Mouse (Mus musculus): Measurements from ENCODE around the gene Rbfox3.

GRCm38 (mm10) chr11:118832793-118833481 is 78.5 kb downstream of the Rbfox3 start:
- TF ChIP-seq CTCF (IDR thresholded peaks at IDR 0.05; ENCODE audit: extremely low read depth, insufficient read length, insufficient replicate concordance, low read depth, low read length) (no peak), POLR2A (IDR thresholded peaks at IDR 0.05; ENCODE audit: low read depth, low read length) (no peak)

All from small intestine, adult 2 months (tissue).